Mouse (Mus musculus): ENCODE measurements around the gene Atxn7. TPM values are rescaled to one million over a fixed set of nuclear protein-coding genes. Genes with fewer than 3 reads are reported as not detected.
"Not testable (repeated sequence)": the region's sequence is repeated elsewhere in the genome, so short reads cannot be mapped to it uniquely, and the experiment has no call there.

Gene Atxn7
- polyA plus RNA-seq, 2 experiments: 6.4 to 18.7 TPM

DNA sequence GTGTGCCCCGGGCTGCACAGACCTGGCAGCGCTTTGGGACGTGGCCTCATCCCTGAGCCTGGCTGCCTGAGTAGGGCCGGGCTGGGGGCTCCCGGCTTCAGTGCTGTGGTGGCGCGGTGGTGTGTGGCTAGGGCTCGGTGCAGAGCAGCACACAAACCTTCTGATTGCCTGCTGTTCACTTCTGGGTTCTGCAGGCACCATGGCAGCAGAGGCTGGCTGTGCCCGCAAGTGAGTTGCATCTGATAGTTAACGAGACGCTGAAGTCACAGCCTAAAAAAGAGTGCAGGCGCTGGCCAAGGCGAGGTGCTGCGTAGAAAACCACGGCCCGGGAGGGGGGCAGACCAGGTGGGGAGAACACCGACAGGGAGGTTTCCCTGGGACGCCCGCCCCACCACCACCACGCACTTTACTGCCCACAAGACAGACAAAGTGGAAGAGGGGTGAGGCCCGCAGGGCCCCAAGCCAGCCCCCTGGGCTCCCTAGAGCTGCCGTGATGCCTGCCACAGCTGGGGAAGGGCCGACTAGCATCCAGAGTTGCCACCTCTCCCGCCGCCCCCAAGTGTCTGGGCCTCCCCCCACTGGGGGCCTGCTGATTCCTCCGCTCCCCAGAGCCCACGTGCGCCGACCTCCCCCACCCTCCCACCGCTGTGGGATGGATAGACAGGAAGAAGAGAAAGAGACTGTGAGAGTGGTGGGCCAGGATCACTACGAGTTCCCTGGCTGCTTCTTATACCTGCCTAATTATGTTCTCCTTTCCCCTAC lies 27.8 kb upstream of the Atxn7 start:
- H3K4me3 ChIP-seq (replicated peaks; ENCODE audit: low read length): peak overlapping the region; percentile 35
- no peak for TF ChIP-seq POLR2A (IDR thresholded peaks at IDR 0.05; ENCODE audit: borderline replicate concordance, extremely low read depth, insufficient read depth, insufficient read length)
- no peak overlapping the region for H3K27ac ChIP-seq (replicated peaks; ENCODE audit: low read depth, low read length)
- H3K9me3 ChIP-seq (ENCODE audit: control insufficient read depth, low read length): 0 out of 2 replicates have a peak, but pooled peaks cover 5% of the 10 kb centered on the region
- DNase-seq (ENCODE audit: low spot score) (no peak), ATAC-seq (ENCODE audit: low FRiP score, low read depth) (peak; percentile 50)
- H3K27me3 ChIP-seq (ENCODE audit: control insufficient read depth, insufficient read depth, low read length): no peaks in the 10 kb centered on the region
- peaks cover 8% of the 10 kb centered on the region; the same call in 1 of the 2 replicates for H3K4me1 ChIP-seq (ENCODE audit: control insufficient read depth, insufficient read depth, low read length)
- peak overlapping the region; percentile 75 for H3K4me2 ChIP-seq (replicated peaks; ENCODE audit: low read depth, low read length, severe bottlenecking)
- 22% methylated on average over 27 of the region's 31 CpGs for WGBS
- no peaks in the 10 kb centered on the region for H3K36me3 ChIP-seq (ENCODE audit: control insufficient read depth, insufficient read depth, low read length)
- H3K9ac ChIP-seq (ENCODE audit: low read depth, low read length, severe bottlenecking): peak overlapping the region; percentile 62

DNA sequence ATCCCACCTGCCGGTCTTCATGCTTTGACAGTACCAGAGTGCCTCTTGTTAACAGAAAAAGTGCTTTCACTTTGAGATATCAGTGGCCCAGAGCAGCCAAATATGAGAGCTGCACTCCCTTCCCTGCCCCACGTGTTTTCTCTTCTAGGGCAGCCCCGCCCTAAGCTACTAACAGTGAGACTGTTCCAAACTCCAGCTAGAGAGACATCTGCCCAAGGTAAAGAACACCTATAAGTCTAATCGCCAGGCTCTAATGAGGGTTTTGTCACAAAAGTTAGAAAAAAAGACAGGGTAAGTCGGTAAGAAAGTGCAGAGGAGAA lies 27.2 kb upstream of the Atxn7 start:
- Histone ChIP-seq H3K36me3 (ENCODE audit: control insufficient read depth, insufficient read depth, low read length) (no peaks in the 10 kb centered on the region), H3K4me3 (replicated peaks; ENCODE audit: low read length) (peak overlapping the region; percentile 35), H3K4me2 (replicated peaks; ENCODE audit: low read depth, low read length, severe bottlenecking) (peak overlapping the region; percentile 75), H3K4me1 (ENCODE audit: control insufficient read depth, insufficient read depth, low read length) (peaks cover 8% of the 10 kb centered on the region; the same call in 1 of the 2 replicates), H3K27ac (replicated peaks; ENCODE audit: low read depth, low read length) (no peak overlapping the region), H3K9me3 (ENCODE audit: control insufficient read depth, low read length) (0 out of 2 replicates have a peak, but pooled peaks cover 5% of the 10 kb centered on the region), H3K9ac (ENCODE audit: low read depth, low read length, severe bottlenecking) (no peak overlapping the region; the same call in 1 of the 2 replicates), H3K27me3 (ENCODE audit: control insufficient read depth, insufficient read depth, low read length) (no peaks in the 10 kb centered on the region)
- WGBS: 37% methylated on average over 5 of the region's 5 CpGs
- TF ChIP-seq POLR2A (IDR thresholded peaks at IDR 0.05; ENCODE audit: borderline replicate concordance, extremely low read depth, insufficient read depth, insufficient read length): no peak
- ATAC-seq (ENCODE audit: low FRiP score, low read depth): no peak
- no peak for DNase-seq (ENCODE audit: low spot score)

DNA sequence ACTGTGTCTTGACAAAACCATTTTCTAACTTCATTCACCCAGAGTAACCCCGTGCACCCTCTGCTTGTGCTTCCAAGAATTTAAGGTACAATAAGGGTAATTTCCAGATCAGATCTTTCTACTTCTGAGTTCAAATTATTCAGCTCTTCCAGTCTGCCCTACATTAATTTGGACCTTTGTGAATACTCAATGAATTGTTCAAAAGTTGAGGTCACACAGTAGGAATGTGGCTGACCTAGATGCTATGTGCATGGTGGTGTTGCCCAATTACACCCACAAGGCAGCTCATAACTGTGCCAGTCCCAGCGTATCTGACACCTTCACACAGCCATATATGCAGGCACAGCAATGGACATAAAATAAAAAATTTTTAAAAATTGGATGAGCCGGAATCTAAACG lies 16.6 kb upstream of the Atxn7 start:
- Histone ChIP-seq H3K27me3 (ENCODE audit: control insufficient read depth, insufficient read depth, low read length) (no peaks in the 10 kb centered on the region), H3K36me3 (ENCODE audit: control insufficient read depth, insufficient read depth, low read length) (peaks cover 26% of the 10 kb centered on the region), H3K9me3 (ENCODE audit: control insufficient read depth, low read length) (no peaks in the 10 kb centered on the region), H3K4me3 (replicated peaks; ENCODE audit: low read length) (no peak overlapping the region), H3K27ac (replicated peaks; ENCODE audit: low read depth, low read length) (no peak overlapping the region), H3K9ac (ENCODE audit: low read depth, low read length, severe bottlenecking) (no peak overlapping the region), H3K4me2 (replicated peaks; ENCODE audit: low read depth, low read length, severe bottlenecking) (no peak overlapping the region), H3K4me1 (ENCODE audit: control insufficient read depth, insufficient read depth, low read length) (no peaks in the 10 kb centered on the region)
- WGBS: 94% methylated on average over 4 of the region's 4 CpGs
- DNase-seq (ENCODE audit: low spot score) (no peak), ATAC-seq (ENCODE audit: low FRiP score, low read depth) (no peak)
- TF ChIP-seq POLR2A (IDR thresholded peaks at IDR 0.05; ENCODE audit: borderline replicate concordance, extremely low read depth, insufficient read depth, insufficient read length): no peak

DNA sequence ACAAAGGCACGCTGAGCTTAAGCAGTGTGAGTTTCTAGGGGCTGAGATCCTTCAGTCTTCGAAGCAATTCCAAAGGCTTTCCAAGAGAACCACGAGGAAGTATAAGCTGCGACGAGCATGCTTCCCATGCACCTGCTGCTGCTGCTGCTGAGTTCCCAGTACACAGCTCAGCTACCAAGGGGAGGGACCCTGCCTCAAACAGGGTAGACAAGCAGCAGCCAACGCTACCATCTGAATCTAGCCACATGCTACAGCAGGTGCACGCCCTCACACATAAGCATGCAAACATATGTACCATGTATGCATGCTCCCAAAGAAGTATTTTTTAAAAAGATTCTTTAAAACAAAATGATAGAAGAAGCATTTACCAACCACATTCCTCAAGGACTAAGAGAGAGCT lies 12.9 kb upstream of the Atxn7 start:
- Histone ChIP-seq H3K4me3 (replicated peaks; ENCODE audit: low read length) (no peak overlapping the region), H3K27me3 (ENCODE audit: control insufficient read depth, insufficient read depth, low read length) (no peaks in the 10 kb centered on the region), H3K36me3 (ENCODE audit: control insufficient read depth, insufficient read depth, low read length) (peaks cover 49% of the 10 kb centered on the region), H3K4me2 (replicated peaks; ENCODE audit: low read depth, low read length, severe bottlenecking) (no peak overlapping the region), H3K9ac (ENCODE audit: low read depth, low read length, severe bottlenecking) (no peak overlapping the region), H3K27ac (replicated peaks; ENCODE audit: low read depth, low read length) (no peak overlapping the region), H3K9me3 (ENCODE audit: control insufficient read depth, low read length) (no peaks in the 10 kb centered on the region), H3K4me1 (ENCODE audit: control insufficient read depth, insufficient read depth, low read length) (no peaks in the 10 kb centered on the region)
- DNase-seq (ENCODE audit: low spot score) (no peak), ATAC-seq (ENCODE audit: low FRiP score, low read depth) (no peak)
- no peak for TF ChIP-seq POLR2A (IDR thresholded peaks at IDR 0.05; ENCODE audit: borderline replicate concordance, extremely low read depth, insufficient read depth, insufficient read length)
- 94% methylated on average over 7 of the region's 7 CpGs for WGBS

DNA sequence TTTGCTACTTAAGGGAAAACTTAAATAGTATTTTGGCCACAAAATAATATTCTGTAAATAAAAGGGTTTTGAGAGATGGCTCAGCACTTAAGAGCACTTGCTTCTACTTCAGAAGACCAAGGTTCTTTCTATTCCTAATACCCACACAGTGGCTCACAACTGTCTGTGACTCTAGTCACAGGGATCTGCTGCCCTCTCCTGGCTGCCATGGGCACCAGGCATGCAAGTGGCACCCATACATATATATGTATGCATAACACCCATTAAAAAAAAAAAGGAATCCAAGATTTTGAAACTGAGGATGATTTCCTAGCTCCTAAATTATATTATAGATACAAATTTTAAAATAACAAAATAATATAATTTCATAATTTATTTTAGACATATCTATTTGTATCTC lies 10.8 kb upstream of the Atxn7 start:
- DNase-seq (ENCODE audit: low spot score) (peak; percentile 41), ATAC-seq (ENCODE audit: low FRiP score, low read depth) (no peak)
- H3K9me3 ChIP-seq (ENCODE audit: control insufficient read depth, low read length): no peaks in the 10 kb centered on the region
- H3K9ac ChIP-seq (ENCODE audit: low read depth, low read length, severe bottlenecking): no peak overlapping the region
- H3K27ac ChIP-seq (replicated peaks; ENCODE audit: low read depth, low read length): no peak overlapping the region
- no peaks in the 10 kb centered on the region for H3K27me3 ChIP-seq (ENCODE audit: control insufficient read depth, insufficient read depth, low read length)
- H3K4me3 ChIP-seq (replicated peaks; ENCODE audit: low read length): no peak overlapping the region
- TF ChIP-seq POLR2A (IDR thresholded peaks at IDR 0.05; ENCODE audit: borderline replicate concordance, extremely low read depth, insufficient read depth, insufficient read length): no peak
- H3K4me2 ChIP-seq (replicated peaks; ENCODE audit: low read depth, low read length, severe bottlenecking): no peak overlapping the region
- no peaks in the 10 kb centered on the region for H3K4me1 ChIP-seq (ENCODE audit: control insufficient read depth, insufficient read depth, low read length)
- peaks cover 56% of the 10 kb centered on the region for H3K36me3 ChIP-seq (ENCODE audit: control insufficient read depth, insufficient read depth, low read length)

DNA sequence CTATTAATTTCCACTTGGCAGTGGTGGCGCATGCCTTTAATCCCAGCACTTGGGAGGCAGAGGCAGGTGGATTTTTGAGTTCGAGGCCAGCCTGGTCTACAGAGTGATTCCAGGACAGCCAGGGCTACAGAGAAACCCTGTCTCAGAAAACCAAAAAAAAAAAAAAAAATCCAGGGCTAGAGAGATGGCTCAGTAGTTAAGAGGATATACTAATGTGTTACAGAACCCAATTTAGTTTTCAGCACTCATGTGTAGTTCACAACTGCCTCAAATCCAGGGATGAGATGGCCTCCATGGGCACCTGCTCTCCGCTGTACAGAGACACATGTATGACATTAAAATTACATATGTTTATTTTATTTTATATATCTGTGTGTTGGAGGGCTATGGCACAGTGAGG lies 9.1 kb upstream of the Atxn7 start:
- WGBS: 93% methylated on average over 3 of the region's 3 CpGs
- not testable (repeated sequence) for ATAC-seq (ENCODE audit: low FRiP score, low read depth); H3K4me3 ChIP-seq (replicated peaks; ENCODE audit: low read length); H3K9me3 ChIP-seq (ENCODE audit: control insufficient read depth, low read length); H3K27me3 ChIP-seq (ENCODE audit: control insufficient read depth, insufficient read depth, low read length); H3K27ac ChIP-seq (replicated peaks; ENCODE audit: low read depth, low read length); H3K4me2 ChIP-seq (replicated peaks; ENCODE audit: low read depth, low read length, severe bottlenecking); H3K4me1 ChIP-seq (ENCODE audit: control insufficient read depth, insufficient read depth, low read length); DNase-seq (ENCODE audit: low spot score); H3K9ac ChIP-seq (ENCODE audit: low read depth, low read length, severe bottlenecking)
- peaks cover 52% of the 10 kb centered on the region for H3K36me3 ChIP-seq (ENCODE audit: control insufficient read depth, insufficient read depth, low read length)
